Mouse (Mus musculus): ENCODE results near the gene Ptgis.
A peak's percentile ranks its signal among the peaks of the same experiment; 100 is the strongest.

The Ptgis gene

DNA sequence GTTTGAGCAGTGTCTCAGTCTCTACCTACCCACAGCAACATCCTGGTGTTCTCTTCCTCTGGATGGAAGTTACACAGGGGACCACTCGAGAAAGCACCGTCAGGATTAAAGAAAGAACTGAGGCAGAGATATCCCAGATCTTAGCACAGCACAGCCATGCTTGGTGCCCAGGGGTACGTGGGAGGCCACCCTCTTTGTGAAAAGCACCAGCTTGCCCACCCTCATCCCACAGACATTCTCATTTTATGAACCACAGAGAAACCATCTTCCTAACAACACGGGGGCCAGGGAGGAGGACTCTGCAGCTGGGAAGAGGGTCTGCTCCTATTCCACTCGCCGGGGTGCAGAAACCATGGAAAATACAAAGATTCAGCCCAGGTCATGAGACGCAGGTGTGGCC lies 90.3 kb downstream of the Ptgis start:
- DNase-seq: no peak

DNA sequence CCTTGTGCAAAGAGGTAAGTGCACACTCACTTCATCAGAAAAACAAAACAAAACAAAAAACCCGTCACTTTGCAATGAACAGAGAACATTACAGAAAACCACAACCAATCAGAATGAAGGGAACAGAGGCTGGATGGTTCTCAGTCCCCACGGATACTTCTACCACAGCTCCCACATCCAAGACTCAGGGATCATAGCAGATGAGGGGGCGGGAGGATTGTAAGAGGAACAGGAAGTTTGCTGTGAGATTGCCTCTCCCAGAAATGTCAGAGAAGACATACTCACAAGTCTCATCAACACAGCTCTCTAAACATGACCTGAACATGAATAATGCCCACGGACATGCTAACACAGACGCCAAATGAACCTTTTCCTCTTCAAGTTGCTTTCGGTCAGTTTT lies 91.4 kb downstream of the Ptgis start:
- no peak for DNase-seq

DNA sequence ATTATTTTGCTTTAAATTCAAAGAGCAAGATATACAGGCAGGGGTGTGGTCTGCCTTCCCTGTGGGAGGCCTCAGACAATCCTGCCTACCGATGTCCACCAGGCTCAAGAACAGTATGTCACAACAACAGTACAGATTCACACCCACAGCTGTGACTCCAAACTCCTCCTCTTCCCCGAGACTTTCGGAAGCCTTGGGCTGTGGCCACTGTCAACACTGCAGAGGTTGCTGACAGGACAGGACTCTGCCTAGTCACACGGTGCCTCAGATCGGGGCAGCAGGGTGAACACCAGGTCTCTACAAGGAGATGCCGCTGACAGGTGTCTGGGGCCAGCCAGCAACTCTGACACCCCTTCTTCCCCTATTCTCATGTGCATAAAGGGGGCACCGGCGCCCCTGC lies 92.7 kb downstream of the Ptgis start:
- DNase-seq: no peak

DNA sequence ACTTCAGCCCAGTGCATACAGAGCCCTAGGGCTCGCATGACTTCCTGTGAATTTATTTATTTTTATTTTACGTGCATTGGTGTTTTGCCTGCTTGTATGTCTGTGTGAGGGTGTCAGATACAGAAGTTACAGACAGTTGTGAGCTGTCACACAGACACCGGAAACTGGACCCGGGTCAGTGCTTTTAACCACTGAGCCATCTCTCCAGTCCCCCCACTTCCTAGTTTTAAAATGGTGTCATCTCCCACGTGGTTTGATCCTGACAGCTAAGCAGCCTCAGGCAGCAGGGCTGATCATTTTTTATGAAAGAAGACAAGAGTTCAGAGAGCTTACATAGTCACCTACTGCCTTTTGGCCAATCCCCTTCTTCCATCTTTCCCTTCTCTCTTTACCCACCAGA lies 94.5 kb downstream of the Ptgis start:
- DNase-seq: no peak

DNA sequence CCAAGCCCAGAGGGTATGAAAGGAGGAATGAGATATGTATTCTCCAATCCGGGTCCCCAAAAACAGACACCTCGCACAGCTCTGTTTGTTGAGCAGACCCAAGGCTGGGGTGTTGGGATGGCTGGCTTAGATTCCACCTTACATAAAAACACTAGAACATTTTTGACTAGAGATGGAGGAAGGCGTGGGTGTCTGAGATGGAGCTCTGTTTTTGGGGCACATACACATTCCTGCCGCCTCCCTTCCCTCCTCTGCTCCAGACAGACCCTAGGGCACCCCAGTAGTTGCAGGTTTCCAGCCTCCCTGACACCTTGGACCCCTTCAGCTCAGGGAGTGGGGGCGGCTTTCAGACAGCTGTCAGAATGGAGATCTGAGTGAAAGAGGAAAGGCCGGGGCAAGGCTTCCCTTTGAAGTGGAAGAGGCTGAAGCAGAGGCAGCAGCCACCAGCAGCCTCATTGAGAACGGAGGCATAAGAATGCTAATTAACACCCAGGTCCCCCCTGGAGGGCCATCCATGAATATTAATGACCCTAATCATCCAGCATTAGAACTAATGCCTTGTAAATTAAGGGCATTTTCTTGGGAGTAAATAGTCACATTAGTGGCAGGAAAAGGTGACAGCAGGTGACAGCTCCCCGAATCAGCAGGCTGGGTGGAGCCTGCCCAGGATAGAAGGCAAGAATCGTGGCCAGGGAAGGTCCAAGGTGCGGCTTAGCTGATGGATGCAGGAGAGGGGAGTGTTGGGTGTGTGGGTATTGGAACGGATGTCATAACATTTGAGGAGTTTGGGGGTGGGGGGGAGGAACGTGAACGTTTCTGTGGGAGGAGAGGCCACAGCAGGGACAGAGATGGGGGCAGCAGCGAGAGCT lies 95.7 kb downstream of the Ptgis start:
- no peak for DNase-seq

DNA sequence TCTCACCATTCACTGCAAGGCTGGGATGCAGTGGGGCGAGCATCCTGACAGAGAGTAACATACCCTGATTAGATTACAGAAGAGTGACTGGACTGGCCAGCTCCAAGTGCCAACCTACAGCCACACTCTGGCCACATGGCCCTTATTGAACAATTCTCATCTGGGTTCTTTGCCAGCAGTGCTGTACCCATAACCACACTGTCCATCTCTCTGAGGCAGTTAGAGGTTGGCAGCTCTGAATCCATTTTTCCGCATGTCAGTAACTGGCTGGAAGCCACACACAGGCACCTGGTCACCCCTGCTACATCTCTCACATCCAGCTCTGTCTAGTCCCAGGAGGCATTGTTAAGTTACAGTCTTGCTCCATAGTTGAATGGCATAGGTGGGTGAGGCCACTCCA lies 96.5 kb downstream of the Ptgis start:
- peak; percentile 26 for DNase-seq

DNA sequence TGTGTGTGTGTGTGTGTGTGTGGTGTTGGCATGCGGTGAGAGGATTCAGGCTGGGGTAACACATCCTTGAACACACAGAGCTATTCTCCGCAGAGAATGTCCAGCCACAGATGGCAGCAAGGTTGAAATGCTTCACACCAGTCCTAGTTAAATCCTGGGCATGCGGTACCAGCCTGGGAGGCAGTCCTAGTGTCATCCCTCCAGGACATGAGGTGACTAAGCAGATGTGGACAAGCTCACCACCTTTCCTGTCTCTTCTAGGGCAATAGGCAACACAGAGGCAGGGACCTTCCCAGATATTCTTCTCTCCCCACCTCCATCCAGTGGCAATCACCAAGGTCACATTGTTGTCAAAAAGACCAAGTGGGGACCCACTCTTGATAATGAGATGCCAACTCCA lies 98.1 kb downstream of the Ptgis start:
- no peak for DNase-seq

DNA sequence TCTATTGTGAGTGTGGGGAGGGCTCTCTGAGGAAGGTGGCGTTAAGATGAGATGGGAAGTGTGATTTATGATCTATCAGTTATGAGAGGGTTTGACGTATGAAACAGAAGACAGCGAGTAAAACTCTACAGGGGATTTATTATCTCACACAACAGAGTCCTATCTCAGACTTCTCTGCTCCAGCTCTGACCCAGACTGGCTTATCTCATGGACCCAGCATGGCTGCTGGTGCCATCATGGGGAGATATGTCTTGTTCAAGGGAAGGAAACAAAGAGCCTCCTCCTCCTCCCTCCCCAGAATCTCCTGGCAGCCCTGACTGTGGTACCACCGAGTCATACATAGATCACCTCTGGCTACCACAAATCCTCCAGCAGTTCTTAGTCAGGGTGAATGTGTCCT lies 98.6 kb downstream of the Ptgis start:
- no peak for DNase-seq
